Mouse (Mus musculus) Patski (cell line): ENCODE measurements at regions not wholly inside any gene's neighbourhood (a gene's known extent, or its start where the extent isn't known, plus 50 kb on each side); places are given as distances from the start of the nearest gene placed in this dataset.

Experiments used
- ATAC-seq: fragments of 100-300 bp; one replicate; pipeline ENCODE4 v1.8.0; 2021
- CTCF ChIA-PET: fragments of 350-600 bp; sonication (Branson Sonifier 250); formaldehyde crosslinking; loops from one replicate; lab custom pipeline; 2022; ENCODE audit warnings: inconsistent platforms; lab: Charles Lee
- POLR2A ChIA-PET: fragments of 350-600 bp; sonication (Branson Sonifier 250); formaldehyde crosslinking; loops from one replicate; lab custom pipeline; 2022; ENCODE audit warnings: antibody characterized with exemption, inconsistent platforms; lab: Charles Lee
- DNase-seq: peaks from one replicate; pipeline ENCODE4 v3.0.0-alpha.2; 2011; ENCODE audit warnings: low read depth, low spot score
- H3K27me3 ChIP-seq: fragments of 371-371 bp; one replicate; pipeline ENCODE4 v1.5.1; 2021
- CTCF ChIP-seq: fragments of 100-300 bp; IDR thresholded peaks from one replicate; pipeline ENCODE4 v1.5.1; 2021
- in situ Hi-C: fragments of 300-500 bp; cut with MboI; formaldehyde crosslinking; loops from 3 replicates; pipeline ENCODE4 v1.11.1; 2018; ENCODE audit warnings: low pct_unique_long_range_greater_than_20kb, mixed read lengths

GRCm38 (mm10) chr8:126805365-126806180, 140.1 kb downstream of the Tomm20 start:
- H3K27me3 ChIP-seq, result no peaks in the 10 kb centered on the region
- no peak for TF ChIP-seq CTCF
- in situ Hi-C loops, result no loop called here
- ATAC-seq, result no peak
- ChIA-PET CTCF (interaction anchor here (1.0 kb wide), 1 partner anchor 21 kb away, joined by 3 read pairs; no protein-coding TSS in a partner anchor), POLR2A (no interaction called here)
- DNase-seq, result no peak

DNA sequence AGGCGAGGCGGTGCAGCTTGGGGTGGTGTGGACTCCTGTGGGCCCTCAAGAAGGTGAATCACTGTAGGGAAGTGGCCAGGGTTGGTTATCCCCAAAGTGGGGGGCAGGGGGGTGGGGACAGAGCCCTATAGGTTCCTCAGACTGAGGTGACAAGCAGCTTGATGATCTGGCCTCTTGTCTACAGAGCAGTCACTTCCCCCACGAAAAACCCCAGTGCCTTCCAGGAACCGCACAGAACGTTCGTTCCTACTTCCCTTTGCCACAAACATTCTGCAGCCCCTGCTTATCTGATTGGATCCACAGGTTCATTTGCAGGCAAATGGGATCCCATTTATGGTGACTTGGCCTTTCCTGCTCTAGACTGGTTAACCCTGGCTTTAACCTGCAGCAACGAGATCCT, 141.5 kb downstream of the Tomm20 start:
- POLR2A ChIA-PET, result interaction anchor here (0.7 kb wide), 1 partner anchor 327 kb away, joined by 3 read pairs; no protein-coding TSS in a partner anchor
- in situ Hi-C loops, result no loop called here
- CTCF ChIA-PET, result interaction anchor here (1.2 kb wide), 1 partner anchor 307 kb away, joined by 3 read pairs; no protein-coding TSS in a partner anchor
- no peak for DNase-seq
- no peaks in the 10 kb centered on the region for H3K27me3 ChIP-seq
- ATAC-seq, result no peak
- TF ChIP-seq CTCF, result no peak

GRCm38 (mm10) chr8:126802641-126803040, 143.0 kb downstream of the Tomm20 start:
- ChIA-PET POLR2A (interaction anchor here (0.7 kb wide), 1 partner anchor 46 kb away, joined by 3 read pairs; no protein-coding TSS in a partner anchor), CTCF (no interaction called here)
- in situ Hi-C loops, result no loop called here
- no peak for TF ChIP-seq CTCF
- DNase-seq, result no peak
- no peaks in the 10 kb centered on the region for H3K27me3 ChIP-seq
- ATAC-seq, result no peak

DNA sequence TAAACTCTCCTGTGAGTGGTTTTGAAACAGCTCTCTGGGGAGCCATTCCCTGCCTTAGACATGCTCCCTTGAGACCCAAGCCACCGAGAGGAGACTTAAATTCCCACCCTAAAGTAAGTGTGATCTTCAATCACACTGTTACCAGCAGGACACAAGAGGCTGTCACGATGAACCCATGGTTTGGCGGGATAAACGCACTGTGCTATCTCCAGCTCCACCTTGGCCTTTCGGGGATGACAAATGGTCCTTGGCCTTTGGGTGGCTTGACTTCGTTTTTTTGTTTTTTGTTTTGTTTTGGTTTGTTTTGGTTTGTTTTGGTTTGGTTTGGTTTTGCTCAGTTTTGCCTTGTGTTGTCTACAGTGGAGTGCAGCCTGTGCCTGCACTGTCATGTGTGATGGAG, 144.7 kb downstream of the Tomm20 start:
- no peak for ATAC-seq
- TF ChIP-seq CTCF, result no peak
- no peaks in the 10 kb centered on the region for H3K27me3 ChIP-seq
- CTCF ChIA-PET, result no interaction called here
- no peak for DNase-seq
- in situ Hi-C loops, result no loop called here
- POLR2A ChIA-PET, result no interaction called here

- ATAC-seq (no peak), DNase-seq (no peak)
- in situ Hi-C loops, result no loop called here
- H3K27me3 ChIP-seq, result no peaks in the 10 kb centered on the region
- ChIA-PET CTCF (interaction anchor here (1.6 kb wide), 1 partner anchor 12 kb away, joined by 3 read pairs; no protein-coding TSS in a partner anchor), POLR2A (interaction anchor here (0.6 to 0.8 kb wide), 2 partner anchors 51 to 88 kb away, joined by 3 read pairs; no protein-coding TSS in a partner anchor)
- no peak for TF ChIP-seq CTCF
Measured at GRCm38 (mm10) chr8:126797571-126798334, 147.9 kb downstream of the Tomm20 start.

DNA sequence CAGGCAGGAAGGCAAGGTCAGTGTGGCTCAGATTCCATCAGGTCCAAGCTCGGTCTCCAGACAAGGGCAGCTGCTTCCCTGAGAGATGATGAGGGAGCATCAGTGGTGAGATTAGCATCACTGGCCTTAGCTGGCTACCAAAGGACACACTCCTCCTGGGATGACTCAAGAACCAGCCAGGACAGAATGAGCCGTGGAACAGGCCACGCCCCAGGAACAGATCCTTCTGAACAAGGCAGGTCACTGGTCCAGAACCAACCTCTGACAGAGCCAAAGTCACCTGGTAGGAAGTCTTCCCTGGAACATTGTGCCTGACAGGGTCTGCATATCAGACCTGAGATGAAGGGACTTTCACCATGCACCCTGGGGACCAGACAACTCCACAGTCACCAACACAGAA, 152.0 kb downstream of the Tomm20 start:
- ChIA-PET POLR2A (no interaction called here), CTCF (no interaction called here)
- no peak for TF ChIP-seq CTCF
- DNase-seq (no peak), ATAC-seq (no peak)
- H3K27me3 ChIP-seq, result no peaks in the 10 kb centered on the region
- in situ Hi-C loops, result no loop called here

- ChIA-PET POLR2A (interaction anchor here (0.6 kb wide), 1 partner anchor 8 kb away, joined by 4 read pairs; no protein-coding TSS in a partner anchor), CTCF (interaction anchor here (1.1 kb wide), 1 partner anchor 50 kb away, joined by 3 read pairs; no protein-coding TSS in a partner anchor)
- DNase-seq (no peak), ATAC-seq (no peak)
- H3K27me3 ChIP-seq, result no peaks in the 10 kb centered on the region
- in situ Hi-C loops, result no loop called here
- no peak for TF ChIP-seq CTCF
Measured at GRCm38 (mm10) chr8:126791069-126791468, 154.6 kb downstream of the Tomm20 start.

DNA sequence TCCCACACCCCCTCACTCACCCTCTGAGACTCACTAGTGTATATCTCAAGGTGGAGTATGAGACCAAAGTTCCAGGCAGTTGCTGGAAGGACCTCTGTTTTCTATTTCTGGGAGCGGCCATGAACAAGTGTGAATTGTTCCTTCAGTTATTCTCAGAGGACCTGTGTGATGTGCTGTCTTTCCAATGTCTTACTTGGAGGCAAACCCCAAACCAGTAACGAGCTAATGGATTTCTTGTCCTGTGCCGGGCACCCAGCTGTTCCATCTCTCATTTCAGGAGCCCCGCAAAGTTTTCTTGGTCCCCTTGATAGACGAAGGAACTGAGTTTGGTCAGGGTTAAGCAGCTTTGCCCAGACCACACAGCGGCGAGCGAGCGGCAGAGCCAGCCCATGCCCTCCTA, 155.4 kb downstream of the Tomm20 start:
- ATAC-seq (no peak), DNase-seq (no peak)
- H3K27me3 ChIP-seq, result no peaks in the 10 kb centered on the region
- ChIA-PET CTCF (no interaction called here), POLR2A (no interaction called here)
- in situ Hi-C loops, result no loop called here
- TF ChIP-seq CTCF, result no peak

- ATAC-seq, result no peak
Measured at GRCm38 (mm10) chr8:126789076-126789475, 156.6 kb downstream of the Tomm20 start.

GRCm38 (mm10) chr8:126788669-126789068, 157.0 kb downstream of the Tomm20 start:
- no peak for ATAC-seq
- ChIA-PET POLR2A (no interaction called here), CTCF (no interaction called here)
- H3K27me3 ChIP-seq, result no peaks in the 10 kb centered on the region
- in situ Hi-C loops, result no loop called here
- no peak for DNase-seq
- no peak for TF ChIP-seq CTCF

More at GRCm38 (mm10) chr8:126789076-126789475, 156.6 kb downstream of the Tomm20 start:
- CTCF ChIA-PET, result no interaction called here
- no peak for TF ChIP-seq CTCF
- no peak for DNase-seq
- no peaks in the 10 kb centered on the region for H3K27me3 ChIP-seq
- POLR2A ChIA-PET, result no interaction called here
- in situ Hi-C loops, result no loop called here
